Mouse (Mus musculus) neural tube, embryonic 15.5 days (tissue): ENCODE data around the gene Gm5737. TPM values are rescaled to one million over a fixed set of nuclear protein-coding genes. Genes with fewer than 3 reads are reported as not detected.

Source experiments
- ATAC-seq: fragments of 200-750 bp; cut with Nextera tagmentation; 2 replicates; pipeline ENCODE4 v1.8.0; 2017; ENCODE audit warnings: mild to moderate bottlenecking, moderate TSS enrichment, moderate library complexity; ENCODE audit not compliant: low FRiP score
- H3K27ac ChIP-seq: fragments of 300-500 bp; sonication (generic); replicated peaks from 2 replicates; pipeline ENCODE4 v1.5.1; 2015; ENCODE audit warnings: mild to moderate bottlenecking, inconsistent platforms
- H3K27me3 ChIP-seq: fragments of 300-500 bp; sonication (generic); replicated peaks from 2 replicates; pipeline ENCODE4 v1.6.1; 2015; ENCODE audit warnings: inconsistent platforms
- H3K36me3 ChIP-seq: fragments of 300-500 bp; sonication (generic); 2 replicates; pipeline ENCODE4 v1.6.1; 2015; ENCODE audit warnings: inconsistent platforms
- H3K4me1 ChIP-seq: fragments of 300-500 bp; sonication (generic); 2 replicates; pipeline ENCODE4 v1.6.1; 2015; ENCODE audit warnings: inconsistent platforms
- H3K4me2 ChIP-seq: fragments of 300-500 bp; sonication (generic); 2 replicates; pipeline ENCODE4 v1.6.1; 2015; ENCODE audit warnings: inconsistent platforms, mild to moderate bottlenecking, moderate library complexity
- H3K4me3 ChIP-seq: fragments of 300-500 bp; sonication (generic); replicated peaks from 2 replicates; pipeline ENCODE4 v1.5.1; 2015; ENCODE audit warnings: mild to moderate bottlenecking, inconsistent platforms
- H3K9ac ChIP-seq: fragments of 300-500 bp; sonication (generic); replicated peaks from 2 replicates; pipeline ENCODE4 v1.6.1; 2015; ENCODE audit warnings: mild to moderate bottlenecking, inconsistent platforms
- H3K9me3 ChIP-seq: fragments of 300-500 bp; sonication (generic); replicated peaks from 2 replicates; pipeline ENCODE4 v1.6.1; 2016; ENCODE audit warnings: inconsistent platforms
- WGBS: fragments of 180-500 bp; shearing (Covaris S2); methylation state at CpG from one replicate; pipeline ENCODE4 v1.1.7; 2015; ENCODE audit warnings: mixed read lengths; 5-methylcytosine and 5-hydroxymethylcytosine counted together
- polyA plus RNA-seq: library from polyadenylated mRNA; unstranded; fragments of >200 nt; fragmentation: Nextera tagmentation; extraction: Ambion mirVana; gene quantifications from 2 replicates; pipeline ENCODE4 v1.2.1, GENCODE M21; 2015

Gene Gm5737
- polyA plus RNA-seq, 1 experiment from 2014 or later: not detected

DNA sequence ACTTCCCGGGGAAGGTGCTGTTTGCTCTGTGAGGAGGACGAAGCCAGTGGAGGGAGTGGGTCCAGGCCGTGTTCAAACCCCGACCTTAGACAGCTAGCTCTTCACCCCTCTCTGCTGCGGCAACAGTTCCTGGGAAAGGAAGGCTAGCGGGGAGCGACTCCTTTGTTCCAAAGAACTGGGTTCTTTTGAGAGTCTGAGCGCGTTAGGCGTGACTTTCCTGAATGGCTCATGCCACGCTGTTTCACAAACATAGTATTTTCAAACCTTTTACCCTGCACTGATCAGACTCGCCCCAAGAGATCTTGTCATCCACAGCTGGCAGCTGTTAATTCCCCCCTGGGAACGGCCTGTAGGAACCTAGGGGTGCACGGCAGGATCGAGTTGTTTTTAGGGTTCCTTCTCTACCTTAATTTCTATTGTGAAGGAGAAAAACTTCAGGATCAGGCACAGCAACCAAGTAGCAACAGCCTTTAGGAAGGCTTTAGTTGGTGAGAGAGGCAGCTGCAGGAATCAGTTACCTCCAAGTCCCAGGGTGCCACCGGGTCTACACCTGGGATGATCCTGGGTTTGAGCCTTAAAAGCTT is 31.8 kb downstream of the Gm5737 start:
- peak; percentile 10; the same call in 1 of the 2 replicates for ATAC-seq
- under 1% methylated on average over 16 of the region's 16 CpGs for WGBS
- peak overlapping the region; percentile 84 for H3K4me3 ChIP-seq

DNA sequence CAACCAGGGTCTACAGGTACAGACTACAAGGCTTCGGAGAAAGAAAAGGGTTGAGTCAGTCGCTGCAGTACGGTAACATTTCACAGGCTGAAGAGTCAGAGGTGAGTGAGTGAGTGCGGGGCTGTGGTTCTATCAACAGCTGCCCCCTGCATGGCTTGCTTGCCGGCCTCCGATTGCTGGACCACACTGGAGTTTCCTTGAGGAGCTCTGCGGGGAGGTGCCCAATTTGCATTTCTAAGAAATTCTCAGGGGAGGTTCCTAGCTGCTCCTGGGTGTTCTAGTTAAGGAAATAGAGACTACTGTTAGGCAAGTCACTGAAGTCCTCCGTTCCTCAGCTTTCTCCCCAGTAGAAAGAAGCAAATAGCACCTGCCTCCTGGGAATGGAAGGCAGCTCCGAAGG is 32.5 kb downstream of the Gm5737 start:
- H3K4me2 ChIP-seq: peak overlapping the region; percentile 79
- H3K9ac ChIP-seq: peak overlapping the region; percentile 90
- H3K4me3 ChIP-seq: peak overlapping the region; percentile 84
- ATAC-seq: no peak
- peaks cover 21% of the 10 kb centered on the region for H3K4me1 ChIP-seq
- H3K27ac ChIP-seq: peak overlapping the region; percentile 28; the same call in 1 of the 2 replicates
- 0 out of 2 replicates have a peak, but pooled peaks cover 6% of the 10 kb centered on the region for H3K36me3 ChIP-seq
- no peaks in the 10 kb centered on the region for H3K9me3 ChIP-seq
- 8% methylated on average over 9 of the region's 9 CpGs for WGBS
- H3K27me3 ChIP-seq: no peaks in the 10 kb centered on the region

More for the DNA sequence above, 31.8 kb downstream of the Gm5737 start:
- peak overlapping the region; percentile 90 for H3K9ac ChIP-seq
- H3K27me3 ChIP-seq: no peaks in the 10 kb centered on the region
- peaks cover 19% of the 10 kb centered on the region for H3K4me1 ChIP-seq
- H3K36me3 ChIP-seq: 0 out of 2 replicates have a peak, but pooled peaks cover 6% of the 10 kb centered on the region
- H3K4me2 ChIP-seq: peak overlapping the region; percentile 79
- no peaks in the 10 kb centered on the region for H3K9me3 ChIP-seq
- H3K27ac ChIP-seq: peak overlapping the region; percentile 95

DNA sequence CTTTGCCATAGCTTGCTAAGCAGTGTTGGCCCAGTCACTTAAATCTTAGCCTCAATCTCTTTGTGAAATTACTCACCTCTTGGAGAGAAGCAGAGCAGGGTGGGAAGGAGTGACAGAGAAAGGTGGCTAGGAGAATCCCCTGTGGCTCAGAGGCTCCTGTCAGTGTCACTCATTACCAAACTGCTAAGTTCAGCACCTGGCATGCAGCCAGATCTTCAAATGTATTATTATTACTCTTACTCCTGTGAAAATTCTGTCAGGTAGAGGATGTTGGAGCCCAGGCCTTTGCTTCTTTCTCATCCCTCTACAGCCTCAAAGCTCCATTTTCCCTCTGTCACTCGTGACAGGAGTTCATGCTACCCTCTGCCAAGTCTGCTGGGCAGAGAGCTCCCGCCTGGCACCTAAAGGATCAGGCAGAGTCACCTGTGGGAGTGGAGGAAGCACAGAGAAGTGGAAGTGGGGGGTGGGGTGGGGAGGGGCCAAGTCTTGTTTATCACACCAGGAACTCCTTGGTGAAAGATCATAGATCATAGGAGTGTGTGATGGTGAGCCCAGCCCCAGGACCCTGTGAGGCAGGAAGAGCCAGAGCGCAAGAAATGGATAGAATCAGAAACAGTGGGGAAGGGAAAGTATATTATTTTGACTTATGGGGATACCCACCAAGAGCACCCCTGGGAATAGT is 36.8 kb downstream of the Gm5737 start:
- Histone ChIP-seq H3K4me2 (no peak overlapping the region), H3K9me3 (no peaks in the 10 kb centered on the region), H3K4me3 (no peak overlapping the region), H3K9ac (no peak overlapping the region), H3K27ac (no peak overlapping the region), H3K27me3 (no peaks in the 10 kb centered on the region), H3K4me1 (peaks cover 35% of the 10 kb centered on the region), H3K36me3 (0 out of 2 replicates have a peak, but pooled peaks cover 6% of the 10 kb centered on the region)
- WGBS: 77% methylated on average over 3 of the region's 3 CpGs
- ATAC-seq: no peak

DNA sequence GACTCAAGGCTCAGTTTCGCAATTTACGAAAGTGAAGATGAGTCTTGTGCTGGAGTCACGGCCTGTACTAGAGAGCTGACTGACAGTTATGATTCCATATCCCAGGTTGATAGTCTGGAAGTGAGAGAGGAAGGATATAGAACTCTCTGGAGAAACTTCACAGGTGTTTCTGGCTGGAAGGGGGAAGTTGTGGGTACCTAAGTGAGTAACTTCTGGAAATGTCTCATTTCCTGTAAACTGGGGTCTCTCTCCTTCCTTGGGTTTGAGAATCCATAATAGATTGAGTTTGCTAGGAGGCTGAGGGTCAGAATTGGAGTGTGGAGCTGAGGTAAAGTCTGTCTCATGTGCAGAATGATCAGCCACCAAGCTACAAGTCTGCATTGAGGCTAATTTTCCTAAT is 38.0 kb downstream of the Gm5737 start:
- no peaks in the 10 kb centered on the region for H3K9me3 ChIP-seq
- H3K27ac ChIP-seq: no peak overlapping the region
- 94% methylated on average over 3 of the region's 3 CpGs for WGBS
- H3K9ac ChIP-seq: no peak overlapping the region
- 0 out of 2 replicates have a peak, but pooled peaks cover 6% of the 10 kb centered on the region for H3K36me3 ChIP-seq
- H3K27me3 ChIP-seq: no peaks in the 10 kb centered on the region
- H3K4me2 ChIP-seq: no peak overlapping the region
- H3K4me3 ChIP-seq: no peak overlapping the region
- ATAC-seq: no peak
- peaks cover 23% of the 10 kb centered on the region for H3K4me1 ChIP-seq

DNA sequence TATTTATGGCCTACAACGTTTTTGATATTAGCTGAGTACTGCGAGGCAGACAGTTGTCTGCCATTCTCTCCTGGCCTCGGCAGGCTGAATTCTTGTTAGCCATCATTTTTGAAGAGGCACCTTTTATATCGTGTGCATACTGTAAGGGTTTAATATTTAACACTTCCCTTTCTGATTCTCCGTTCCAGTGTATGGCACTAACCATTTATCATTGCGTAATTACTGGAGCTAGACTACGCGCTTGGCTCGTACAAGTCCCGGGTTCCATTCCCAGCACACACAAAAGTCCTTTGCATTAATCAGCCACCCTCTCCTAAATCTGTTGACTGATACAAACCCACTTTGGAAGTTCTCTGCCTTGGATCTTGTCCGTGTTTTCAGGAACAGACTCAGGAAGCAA is 47.7 kb downstream of the Gm5737 start:
- Histone ChIP-seq H3K27me3 (no peaks in the 10 kb centered on the region), H3K4me1 (peaks cover 13% of the 10 kb centered on the region), H3K36me3 (peaks cover 14% of the 10 kb centered on the region), H3K9me3 (no peaks in the 10 kb centered on the region), H3K4me2 (no peak overlapping the region), H3K9ac (no peak overlapping the region), H3K4me3 (no peak overlapping the region), H3K27ac (no peak overlapping the region)
- WGBS: 80% methylated on average over 11 of the region's 11 CpGs
- ATAC-seq: no peak

DNA sequence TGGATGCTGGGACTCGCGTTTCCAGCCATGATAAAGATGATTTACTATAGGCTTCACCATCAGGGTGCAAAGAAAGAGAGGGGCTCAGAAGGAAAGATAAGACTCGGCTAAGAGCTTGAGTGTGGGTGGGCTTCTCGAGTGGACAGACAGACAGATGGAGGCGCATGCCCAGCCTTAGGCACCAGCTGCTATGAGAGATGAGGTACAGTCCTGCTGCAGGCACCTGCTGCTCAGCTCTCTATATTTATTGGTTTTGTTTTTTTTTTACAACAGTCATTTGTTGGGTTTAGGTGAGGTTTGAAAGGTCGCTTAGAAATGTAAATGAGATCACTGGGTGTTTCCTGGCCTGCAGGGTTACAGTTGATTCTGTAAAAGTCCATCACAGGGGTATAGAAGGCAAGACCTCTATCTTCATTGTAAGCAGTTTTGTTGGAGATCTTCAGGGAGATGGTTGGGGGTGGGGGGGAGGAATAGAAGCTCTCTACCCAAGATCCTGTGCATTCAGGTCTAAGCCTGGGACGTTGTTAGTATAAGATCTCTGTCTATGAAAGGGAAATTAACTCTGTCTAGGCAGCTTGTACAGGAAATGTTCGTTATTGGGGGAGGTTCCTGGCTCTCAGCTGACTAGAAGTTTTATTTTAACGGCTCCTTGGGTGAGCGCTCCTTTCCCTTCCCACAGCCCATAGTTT is 48.8 kb downstream of the Gm5737 start:
- Histone ChIP-seq H3K4me3 (no peak overlapping the region), H3K4me2 (no peak overlapping the region), H3K27ac (no peak overlapping the region), H3K36me3 (peaks cover 14% of the 10 kb centered on the region), H3K9ac (no peak overlapping the region), H3K9me3 (no peaks in the 10 kb centered on the region), H3K4me1 (peaks cover 24% of the 10 kb centered on the region), H3K27me3 (no peaks in the 10 kb centered on the region)
- no peak for ATAC-seq
- WGBS: 54% methylated on average over 10 of the region's 10 CpGs

DNA sequence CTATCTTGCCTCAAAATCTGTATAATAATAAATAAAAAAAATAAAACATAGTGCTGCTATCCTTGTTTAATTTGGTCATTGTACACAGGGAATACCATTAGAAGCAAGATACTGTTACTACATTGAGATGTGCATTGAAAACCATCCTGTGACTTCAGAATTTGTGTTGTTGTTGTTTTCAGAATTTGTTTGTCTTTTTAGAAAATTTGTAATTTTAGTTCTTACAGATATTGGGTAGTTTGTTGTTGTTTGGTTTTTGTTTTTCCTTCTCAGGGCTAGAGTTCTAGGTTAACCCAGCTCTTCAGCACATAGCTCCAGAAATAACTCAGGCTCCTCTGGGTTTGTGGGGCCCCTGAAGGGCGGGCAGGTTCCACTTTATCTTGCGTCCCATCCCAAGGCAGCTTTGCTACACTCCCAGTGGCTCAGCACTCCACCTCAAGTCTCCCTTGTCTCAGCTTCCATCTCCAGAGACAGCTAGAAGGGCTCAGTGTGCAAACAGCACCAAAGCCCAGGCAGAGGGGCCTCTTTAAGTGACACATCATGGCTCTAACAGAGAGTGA is 49.4 kb downstream of the Gm5737 start:
- peaks cover 30% of the 10 kb centered on the region for H3K4me1 ChIP-seq
- H3K9ac ChIP-seq: no peak overlapping the region
- H3K36me3 ChIP-seq: peaks cover 14% of the 10 kb centered on the region
- H3K9me3 ChIP-seq: no peaks in the 10 kb centered on the region
- H3K27me3 ChIP-seq: no peaks in the 10 kb centered on the region
- no peak overlapping the region for H3K27ac ChIP-seq
- no peak overlapping the region for H3K4me3 ChIP-seq
- ATAC-seq: no peak
- WGBS: 60% methylated on average over 2 of the region's 2 CpGs
- H3K4me2 ChIP-seq: no peak overlapping the region

DNA sequence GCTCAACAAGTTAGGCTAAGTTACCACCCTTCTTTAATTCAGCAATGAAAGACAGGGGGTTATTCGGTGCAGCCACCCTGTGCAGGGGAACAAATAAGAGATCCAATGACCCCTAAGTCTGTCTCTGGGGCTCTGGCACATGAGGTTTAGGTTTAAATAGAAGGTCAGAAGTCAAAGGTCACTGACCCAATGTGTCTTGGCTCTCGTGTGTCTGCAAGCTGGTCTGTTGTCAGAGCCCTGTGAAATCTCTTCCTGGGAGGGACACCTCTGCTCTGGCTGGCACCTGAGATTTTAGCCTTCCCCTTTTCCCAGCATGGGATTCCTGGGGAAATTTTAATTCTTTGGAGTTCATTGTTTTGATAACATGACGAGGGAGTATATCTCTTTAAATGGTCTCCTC is 50.0 kb downstream of the Gm5737 start:
- H3K36me3 ChIP-seq: peaks cover 14% of the 10 kb centered on the region
- H3K27me3 ChIP-seq: no peaks in the 10 kb centered on the region
- no peak overlapping the region for H3K9ac ChIP-seq
- no peak for ATAC-seq
- no peaks in the 10 kb centered on the region for H3K9me3 ChIP-seq
- H3K4me1 ChIP-seq: peaks cover 34% of the 10 kb centered on the region
- no peak overlapping the region for H3K4me3 ChIP-seq
- no peak overlapping the region for H3K27ac ChIP-seq
- WGBS: 37% methylated on average over 3 of the region's 3 CpGs
- H3K4me2 ChIP-seq: no peak overlapping the region

DNA sequence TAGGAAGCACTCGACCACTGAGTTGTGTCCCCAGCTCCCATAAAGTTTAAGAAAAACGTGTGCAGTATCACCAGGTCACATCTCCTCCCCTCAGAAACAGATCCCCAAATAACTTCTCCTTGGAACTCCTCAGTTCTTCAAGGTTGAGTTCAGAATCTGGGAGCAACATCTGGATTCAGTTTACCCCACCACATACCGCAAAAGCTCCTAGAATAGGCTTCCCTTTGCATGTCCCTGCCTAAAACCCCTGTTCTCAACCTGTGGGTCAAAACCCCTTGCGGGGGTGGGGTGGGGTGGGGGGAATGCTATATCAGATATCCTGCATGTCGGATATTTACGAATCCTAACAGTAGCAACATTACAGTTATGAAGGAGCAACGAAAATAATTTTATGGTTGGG is 50.5 kb downstream of the Gm5737 start:
- no peak overlapping the region for H3K9ac ChIP-seq
- H3K9me3 ChIP-seq: no peaks in the 10 kb centered on the region
- H3K4me2 ChIP-seq: no peak overlapping the region
- no peak for ATAC-seq
- no peak overlapping the region for H3K27ac ChIP-seq
- H3K4me3 ChIP-seq: no peak overlapping the region
- peaks cover 34% of the 10 kb centered on the region for H3K4me1 ChIP-seq
- H3K27me3 ChIP-seq: no peaks in the 10 kb centered on the region
- H3K36me3 ChIP-seq: peaks cover 14% of the 10 kb centered on the region
- 70% methylated on average over 7 of the region's 7 CpGs for WGBS

DNA sequence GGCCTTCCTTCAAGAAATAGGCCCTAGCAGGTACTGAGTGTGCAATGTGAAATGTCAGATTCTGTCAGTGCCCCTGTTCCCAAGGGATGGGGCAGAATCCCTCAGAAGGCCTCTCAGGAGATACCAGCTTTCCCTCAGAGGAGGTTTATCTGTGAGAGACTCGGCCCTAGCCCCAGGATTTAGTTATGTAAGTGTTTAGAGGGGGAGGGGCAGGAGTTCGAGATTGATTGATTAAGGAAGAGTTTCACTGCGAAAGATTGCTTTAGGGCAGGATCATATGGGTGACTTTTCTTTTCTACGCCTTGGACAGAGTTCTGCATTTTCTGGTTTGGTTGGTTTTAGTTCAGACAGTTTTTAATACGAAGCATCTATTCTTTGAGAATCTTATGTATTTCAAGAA is 51.3 kb downstream of the Gm5737 start:
- no peak overlapping the region for H3K4me2 ChIP-seq
- no peaks in the 10 kb centered on the region for H3K9me3 ChIP-seq
- WGBS: 50% methylated on average over 5 of the region's 5 CpGs
- no peaks in the 10 kb centered on the region for H3K27me3 ChIP-seq
- no peak for ATAC-seq
- no peak overlapping the region for H3K27ac ChIP-seq
- no peak overlapping the region for H3K4me3 ChIP-seq
- H3K9ac ChIP-seq: no peak overlapping the region
- H3K4me1 ChIP-seq: peaks cover 34% of the 10 kb centered on the region
- H3K36me3 ChIP-seq: peaks cover 10% of the 10 kb centered on the region

DNA sequence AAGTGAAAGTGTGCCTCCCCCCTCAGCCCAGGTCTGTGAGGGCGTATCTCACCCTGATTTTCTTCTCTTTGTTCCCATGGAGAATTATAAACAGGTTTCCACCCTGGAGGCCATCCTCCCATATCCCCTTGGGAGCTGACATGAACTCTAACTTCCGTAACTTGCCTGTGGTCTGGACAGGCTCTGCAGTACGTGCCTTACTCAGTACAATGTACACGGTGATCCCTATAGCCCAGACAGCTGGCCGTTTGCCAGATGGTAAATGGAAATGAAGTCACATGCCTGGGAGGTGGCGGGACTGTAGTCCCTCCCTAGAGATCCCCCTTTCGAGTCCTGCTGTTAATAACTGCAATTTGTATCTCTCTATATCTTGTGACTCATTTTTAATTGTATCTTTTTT is 52.9 kb downstream of the Gm5737 start:
- no peaks in the 10 kb centered on the region for H3K27me3 ChIP-seq
- 4% methylated on average over 7 of the region's 7 CpGs for WGBS
- H3K4me3 ChIP-seq: no peak overlapping the region
- H3K27ac ChIP-seq: peak overlapping the region; percentile 81; the same call in 1 of the 2 replicates
- peaks cover 43% of the 10 kb centered on the region for H3K4me1 ChIP-seq
- H3K36me3 ChIP-seq: 0 out of 2 replicates have a peak, but pooled peaks cover under 1% of the 10 kb centered on the region
- no peaks in the 10 kb centered on the region for H3K9me3 ChIP-seq
- peak; percentile 81 for ATAC-seq
- H3K9ac ChIP-seq: no peak overlapping the region
- H3K4me2 ChIP-seq: peak overlapping the region; percentile 20
